Mouse (Mus musculus): Measurements from ENCODE around the gene Gstt3.
A peak's percentile ranks its signal among the peaks of the same experiment; 100 is the strongest.

Gene Gstt3

DNA sequence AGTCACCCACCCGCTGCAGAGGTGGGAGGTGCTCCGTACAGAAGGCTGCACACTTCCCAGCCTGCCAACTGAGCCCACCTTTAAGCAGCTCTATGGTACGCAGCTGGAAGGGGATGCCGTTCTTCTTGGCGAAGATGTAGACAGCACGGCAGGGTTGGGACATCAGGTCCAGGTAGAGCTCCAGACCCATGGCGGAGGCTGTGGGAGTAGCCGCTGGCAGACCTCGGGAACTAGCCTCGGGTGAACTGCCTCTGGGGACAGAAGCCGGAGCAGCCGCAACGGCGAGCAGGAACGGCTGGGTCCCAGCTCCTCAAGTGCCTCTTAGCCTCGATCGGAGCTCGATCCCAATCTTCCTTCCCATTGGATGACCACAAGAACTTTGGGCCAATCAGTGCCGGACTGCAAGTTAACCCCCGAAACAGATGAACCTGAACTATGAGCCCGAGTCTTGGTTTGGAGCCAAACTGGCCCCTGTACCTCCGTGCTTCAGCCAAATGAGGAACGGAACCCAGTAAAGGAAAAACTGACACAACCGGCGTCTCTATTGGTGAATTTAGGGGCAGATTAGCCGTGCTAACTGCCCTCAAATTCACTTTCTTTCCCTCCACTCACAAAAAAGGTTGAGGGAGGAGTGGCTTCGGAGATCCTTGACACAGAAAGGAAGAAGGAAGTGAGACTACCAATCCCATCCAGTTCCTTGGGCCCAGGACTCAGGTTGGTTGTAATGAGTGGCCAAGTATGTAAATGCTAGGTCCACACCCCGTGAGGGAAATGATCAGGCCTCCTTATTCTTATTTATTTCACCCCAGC lies at the start of gene Gstt3, which contains the start of gene Gm20441:
Gene Gstt3, minus strand, starts transcription at position 646 of the 810 bp plus-strand sequence.
Gene Gm20441, minus strand, starts transcription at position 186 of the 810 bp plus-strand sequence.
- peak; percentile 49 to 55 for DNase-seq

DNA sequence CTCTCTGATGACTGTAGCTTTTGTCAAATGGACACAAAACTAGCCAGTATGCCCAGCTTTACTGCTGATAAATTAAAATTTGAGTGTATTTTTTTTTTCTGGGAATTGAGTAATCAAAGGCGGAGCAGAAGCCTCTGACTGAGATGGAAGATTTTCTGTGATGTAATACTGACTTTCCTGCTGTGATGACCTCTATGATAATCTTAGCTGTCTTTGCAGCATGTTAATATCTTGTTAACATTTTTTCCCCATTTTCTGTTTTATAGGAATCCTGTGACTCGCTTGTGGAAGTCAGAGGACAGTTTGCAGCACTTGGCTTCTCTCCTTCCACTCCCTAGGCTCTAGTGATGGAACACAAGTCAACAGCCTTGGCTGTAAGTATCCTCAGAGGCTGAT lies 49.1 kb upstream of the Gstt3 start:
- no peak for DNase-seq

DNA sequence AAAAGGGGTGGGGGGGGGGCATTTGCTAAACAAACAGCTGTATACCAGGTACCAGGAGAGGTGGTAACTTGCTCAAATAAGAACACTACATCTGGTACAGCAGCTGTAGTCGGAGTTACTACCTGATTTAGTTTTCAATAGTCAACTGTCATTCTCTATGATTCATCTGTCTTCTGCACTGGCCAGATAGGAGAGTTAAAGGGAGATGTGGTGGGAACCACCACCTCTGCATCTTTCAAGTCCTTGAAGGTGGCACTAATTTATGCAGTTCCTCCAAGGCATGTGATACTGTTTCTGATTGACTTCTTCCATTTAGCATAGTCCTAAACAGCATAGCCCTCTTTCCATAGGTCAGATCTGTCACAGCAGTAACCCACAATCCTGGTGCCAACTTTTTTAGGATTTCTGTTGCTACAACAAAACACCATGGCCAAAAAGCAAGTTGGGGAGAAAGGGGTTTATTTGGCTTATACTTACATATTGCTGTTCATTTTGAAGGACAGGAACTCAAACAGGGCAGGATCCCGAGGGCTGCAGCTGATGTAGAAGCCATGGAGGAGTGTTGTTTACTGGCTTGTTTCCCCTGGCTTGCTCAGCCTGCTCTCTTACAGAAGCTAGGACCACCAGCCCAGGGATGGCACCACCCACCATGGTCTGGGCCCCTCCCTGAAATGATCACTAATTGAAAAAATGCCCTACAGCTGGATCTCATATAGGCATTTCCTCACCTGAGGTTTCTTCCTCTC lies 48.5 kb upstream of the Gstt3 start:
- DNase-seq, result no peak

DNA sequence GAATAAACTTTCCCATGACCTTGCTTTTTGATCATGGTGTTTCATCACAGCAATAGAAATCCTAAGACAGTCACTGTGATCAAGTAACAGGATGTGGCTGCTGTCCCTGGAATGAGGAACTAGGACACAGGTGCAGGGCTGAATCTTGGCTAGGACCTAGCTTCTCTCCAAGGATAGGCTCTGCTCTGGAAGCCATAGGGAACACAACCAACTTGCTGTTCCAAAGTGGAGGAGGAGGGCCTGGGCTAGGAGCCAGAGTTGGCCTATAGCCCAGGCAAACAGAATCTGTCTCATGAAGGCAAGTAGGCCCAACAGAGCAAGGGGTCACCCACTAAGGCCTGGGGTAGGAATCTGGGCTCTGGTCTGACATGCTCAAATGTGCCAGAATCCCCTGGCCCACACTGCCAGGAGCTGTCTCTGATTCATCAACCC lies 47.3 kb upstream of the Gstt3 start:
- peak; percentile 91 to 95 for DNase-seq

DNA sequence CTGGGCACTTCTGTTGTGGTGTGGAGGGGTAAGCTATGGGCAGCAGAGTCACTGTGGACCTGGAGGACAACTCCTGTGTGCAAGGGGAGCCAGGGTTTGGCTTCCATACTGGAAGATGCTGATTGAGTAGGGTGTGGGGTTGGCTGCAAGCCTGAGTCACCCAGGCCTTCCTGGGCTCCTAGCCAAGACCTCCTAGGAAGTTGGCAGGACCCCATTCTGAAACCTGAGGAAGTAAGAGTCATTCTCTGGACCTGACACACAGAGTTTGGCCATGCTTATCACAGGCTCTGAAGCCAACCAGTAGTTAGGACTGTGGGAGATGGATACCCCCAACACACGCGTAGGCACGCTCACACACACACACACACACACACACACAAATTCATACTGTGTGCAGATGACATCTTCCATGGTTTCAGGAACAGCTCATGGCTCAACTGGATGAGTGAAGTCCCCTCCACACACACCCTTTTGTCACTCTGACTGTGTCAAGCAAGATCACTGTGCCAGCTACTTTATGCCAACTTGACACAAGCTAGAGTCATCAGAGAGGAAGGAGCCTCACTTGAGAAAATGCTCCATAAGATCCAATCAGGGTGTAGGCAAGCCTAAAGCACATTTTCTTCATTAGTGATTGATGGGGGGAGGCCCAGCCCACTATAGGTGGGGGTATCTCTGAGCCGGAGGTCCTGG lies 46.6 kb upstream of the Gstt3 start:
- DNase-seq, result peak; percentile 83 to 88

DNA sequence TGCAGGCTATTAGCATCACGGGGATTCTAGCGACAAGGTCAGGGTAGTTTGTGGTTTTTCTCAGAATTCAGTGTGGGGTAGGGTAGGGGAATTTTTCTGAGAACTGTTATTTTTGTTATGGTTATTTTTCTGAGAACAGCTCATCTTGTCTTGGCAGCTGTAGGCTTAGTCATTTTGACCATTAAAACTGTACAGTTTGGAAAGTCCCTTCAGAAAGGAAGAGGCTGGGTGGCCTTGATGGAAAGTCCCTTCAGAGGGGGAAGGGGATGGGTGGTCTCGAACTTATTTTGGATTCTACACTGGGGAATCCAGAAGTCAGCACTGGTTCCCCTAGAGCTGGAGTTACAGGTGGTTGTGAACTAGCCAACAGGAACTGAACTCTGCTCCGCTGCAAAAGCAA lies 43.3 kb upstream of the Gstt3 start:
- DNase-seq, result no peak

DNA sequence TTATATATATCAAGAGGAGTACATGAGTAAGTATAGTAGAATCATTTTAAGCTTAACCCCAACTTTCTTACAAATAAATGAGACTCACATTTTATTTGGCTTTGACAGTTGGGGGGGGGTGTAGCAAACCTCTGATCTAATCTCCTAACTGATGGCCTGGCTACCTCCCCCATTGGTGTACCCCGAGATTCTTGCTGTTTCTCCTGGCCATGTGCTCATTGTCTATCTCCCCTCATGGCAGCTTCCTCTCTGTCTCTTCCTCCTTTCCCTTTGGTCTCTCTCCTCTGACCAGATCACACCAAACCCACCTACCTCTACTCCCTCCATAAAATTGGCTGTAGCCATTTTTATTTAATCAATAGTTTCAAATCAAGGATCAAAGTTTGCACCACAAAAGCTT lies 42.6 kb upstream of the Gstt3 start:
- DNase-seq, result no peak

DNA sequence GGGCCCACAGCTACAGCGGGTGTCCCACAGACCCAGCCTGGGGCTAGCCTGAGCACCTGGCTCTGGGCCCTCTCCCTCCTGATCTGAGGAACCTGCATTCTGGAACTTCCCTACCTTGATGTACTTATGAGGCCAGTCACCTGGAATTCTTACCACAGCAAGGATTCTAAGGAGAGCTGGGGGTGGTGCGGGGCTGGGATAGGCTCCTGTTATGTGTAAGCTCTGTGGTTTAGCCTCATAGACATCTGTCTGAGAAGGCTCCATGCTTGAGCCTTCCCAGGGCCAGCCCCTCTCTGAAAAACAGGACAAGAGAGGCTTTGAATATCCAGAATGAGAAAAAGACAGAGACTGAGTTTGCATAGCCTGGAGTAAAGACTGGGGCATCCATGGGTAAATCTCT lies 41.2 kb upstream of the Gstt3 start, which contains the start of gene Gstt4:
Gene Gstt4, minus strand, starts transcription at position 101 of the 400 bp plus-strand sequence.
- DNase-seq, result no peak

DNA sequence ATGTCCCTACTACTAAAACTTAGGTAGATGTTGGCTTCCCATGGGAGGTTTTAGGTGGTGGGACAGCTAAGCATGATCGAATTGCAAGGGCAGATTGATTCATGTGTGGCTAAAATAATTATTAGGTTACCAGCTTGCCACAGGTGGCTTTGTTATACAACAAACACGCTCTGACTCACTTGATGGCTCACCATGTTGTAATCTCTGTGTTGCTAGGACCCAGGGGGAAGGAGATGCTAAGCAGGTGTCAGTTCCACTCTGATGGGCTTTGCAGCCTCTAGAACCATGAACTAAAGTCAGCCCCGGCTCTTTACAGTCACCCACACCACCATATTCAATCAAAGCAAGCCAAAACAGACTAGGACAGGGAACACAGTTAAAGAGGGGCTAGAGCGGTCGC lies 38.7 kb upstream of the Gstt3 start:
- DNase-seq, result no peak

DNA sequence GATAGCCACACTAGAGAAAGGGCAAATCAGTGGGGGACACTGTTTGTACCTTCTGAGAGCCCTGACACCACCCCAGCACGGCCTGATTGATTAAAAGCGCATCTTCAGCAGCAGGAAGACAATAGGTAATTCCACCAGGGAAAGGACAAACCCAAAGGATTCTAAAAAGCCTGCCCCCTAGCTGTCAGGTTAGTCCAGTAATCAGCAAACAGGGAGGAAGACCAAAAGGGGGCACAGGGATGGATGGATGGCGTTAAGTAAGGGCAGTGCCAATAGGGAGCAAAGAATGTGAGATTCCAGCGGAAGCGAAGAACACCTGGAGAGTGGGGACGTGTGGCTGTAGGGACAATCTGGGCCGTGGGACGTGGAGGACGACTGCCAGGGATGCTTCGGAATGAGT lies 37.4 kb upstream of the Gstt3 start:
- no peak for DNase-seq

DNA sequence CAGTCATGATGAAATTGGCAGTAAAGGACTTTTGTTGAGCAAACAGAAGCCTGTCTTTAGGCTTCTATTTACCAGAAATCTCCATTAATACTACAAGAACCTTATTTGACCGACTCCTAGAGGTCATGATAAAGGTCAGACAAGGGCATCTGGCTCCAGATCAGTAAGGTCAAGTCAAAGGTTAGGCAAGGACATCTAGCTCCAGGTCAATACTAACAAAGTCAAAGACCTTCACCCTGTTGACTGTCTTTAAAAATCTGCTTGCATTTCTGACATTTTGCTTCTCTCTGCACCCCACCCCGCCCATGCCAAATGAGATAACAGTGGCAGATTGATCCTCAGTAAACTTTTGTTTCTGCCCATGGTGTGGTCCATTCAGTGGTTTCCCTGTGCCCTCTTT lies 23.0 kb upstream of the Gstt3 start:
- no peak for DNase-seq

DNA sequence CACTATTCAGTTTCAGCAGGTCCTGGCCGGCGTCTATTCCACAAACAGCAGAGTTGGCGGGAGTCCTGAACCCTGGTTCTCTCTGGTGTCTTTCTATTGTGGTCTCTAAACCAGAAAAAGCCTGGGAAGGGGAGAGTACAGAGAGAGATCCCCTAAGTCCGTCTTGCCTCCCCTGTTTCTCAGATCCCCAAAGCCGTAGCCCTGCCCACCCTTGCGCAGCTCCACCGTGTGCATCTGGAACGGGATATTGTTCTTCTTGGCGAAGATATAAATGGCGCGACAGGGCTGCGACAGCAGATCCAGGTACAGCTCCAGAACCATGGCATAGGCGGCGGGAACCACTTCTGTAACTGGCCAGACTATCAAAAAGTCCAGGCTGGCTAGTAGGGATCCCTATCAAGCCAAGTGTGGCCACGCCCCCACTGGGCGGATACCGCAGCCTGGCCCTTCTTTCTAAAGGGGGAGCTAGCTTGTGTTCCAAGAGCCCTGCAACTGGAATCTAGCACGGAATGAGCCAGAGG lies 17.0 kb upstream of the Gstt3 start, which contains the start of gene Gstt1:
Gene Gstt1, minus strand, starts transcription at position 409 of the 521 bp plus-strand sequence.
- DNase-seq, result peak; percentile 67 to 71

DNA sequence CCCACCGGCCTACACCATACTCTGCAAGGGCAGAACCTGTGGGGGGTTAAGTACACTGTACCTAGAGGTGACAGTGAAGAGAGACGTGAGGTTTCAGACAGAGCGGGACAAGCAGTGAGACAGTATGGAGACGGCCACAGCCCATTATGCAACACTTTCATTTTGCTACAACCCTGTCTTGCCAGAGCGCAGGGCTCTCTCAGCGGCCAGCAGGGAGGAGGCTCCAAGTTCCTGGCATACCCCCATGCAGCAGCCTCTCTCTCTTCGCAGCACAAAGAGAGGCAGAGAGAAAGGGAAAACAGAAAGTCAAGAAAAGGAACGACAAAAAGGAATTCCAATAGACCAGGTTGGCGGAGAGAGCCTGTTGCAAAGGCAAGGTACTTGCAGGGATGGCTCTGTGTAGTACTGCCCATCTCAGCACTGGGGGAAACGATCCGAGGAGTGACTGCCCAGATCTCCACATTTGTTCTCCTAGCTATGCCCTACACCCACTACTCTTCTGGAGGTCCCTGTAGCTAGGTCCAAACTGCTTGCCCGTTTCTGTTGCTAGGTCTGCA lies 16.5 kb upstream of the Gstt3 start:
- peak; percentile 70 to 71 for DNase-seq

DNA sequence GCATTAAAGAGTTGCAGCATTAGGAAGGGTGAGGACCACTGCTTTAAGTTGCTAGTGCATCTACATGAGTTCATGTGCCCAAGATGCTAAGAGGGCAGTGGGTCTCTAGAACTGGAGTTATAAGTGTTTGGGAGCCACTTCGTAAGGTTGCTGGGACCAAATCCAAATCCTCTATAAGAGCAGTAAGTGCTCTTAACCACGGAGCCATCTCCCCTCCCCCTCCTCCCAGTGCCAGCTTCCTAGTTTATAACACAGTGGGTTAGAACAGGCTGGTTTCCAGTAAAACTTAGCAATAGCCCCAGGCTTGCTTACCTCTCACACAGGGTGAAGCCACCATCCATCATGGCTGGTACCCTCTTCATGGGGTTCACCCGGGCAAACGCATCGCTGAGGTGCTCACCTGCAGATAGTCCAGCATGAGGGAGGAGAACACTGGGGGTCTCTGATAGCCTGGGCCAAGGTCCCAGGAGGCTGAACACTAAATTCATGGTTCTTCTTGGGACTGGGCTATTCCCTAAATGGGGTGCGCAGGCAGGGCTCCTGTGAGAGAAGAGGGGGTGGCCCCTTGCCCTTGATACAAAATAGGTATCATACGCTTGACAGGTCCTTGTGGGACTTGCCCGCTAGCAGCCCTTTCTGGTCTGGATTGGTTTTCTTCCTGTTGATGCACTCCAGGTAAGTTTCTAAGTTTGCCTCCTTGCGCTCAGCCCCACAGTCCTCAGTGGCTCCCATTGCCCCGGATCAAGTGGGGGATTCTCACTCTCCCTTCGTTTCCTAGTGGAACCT lies 15.7 kb upstream of the Gstt3 start:
- no peak for DNase-seq

DNA sequence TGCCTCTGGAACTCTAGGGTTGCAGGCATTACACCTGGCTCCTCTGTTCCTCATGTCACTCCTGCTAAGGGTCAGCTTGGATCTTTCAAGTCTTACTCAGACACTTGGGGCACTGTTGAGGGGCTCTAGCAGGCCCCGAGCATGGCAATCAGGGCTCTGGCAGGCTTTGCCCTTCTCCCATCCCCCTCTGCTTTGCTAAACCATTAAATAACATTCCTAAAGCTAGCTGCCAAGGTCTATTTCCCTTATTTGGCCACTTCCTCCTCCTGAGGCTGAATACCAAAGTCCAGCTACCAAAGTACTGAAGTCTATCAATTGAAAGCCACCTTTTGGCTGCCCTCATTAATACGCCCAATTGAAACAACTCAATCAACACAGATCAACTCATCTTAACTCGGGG lies 13.7 kb upstream of the Gstt3 start:
- no peak for DNase-seq

DNA sequence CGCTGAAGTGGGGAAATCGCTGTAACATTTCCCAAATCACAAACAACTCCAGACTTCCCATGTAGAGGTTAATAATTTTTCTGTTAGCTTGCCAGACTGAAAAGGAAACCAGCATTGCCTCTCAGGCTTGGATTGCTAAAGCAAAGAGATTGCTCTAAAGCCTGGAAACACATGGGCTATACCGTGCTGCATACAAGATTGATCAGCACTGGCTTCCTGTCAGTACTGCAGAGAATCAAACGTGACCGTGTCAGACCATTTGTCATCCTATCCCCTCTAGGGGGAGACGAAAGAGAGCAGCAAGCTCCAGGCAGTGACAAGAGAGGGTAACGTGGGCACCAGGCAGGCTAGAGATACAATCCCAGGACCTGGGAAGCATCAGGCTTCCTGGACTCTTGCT lies 9.6 kb upstream of the Gstt3 start:
- no peak for DNase-seq

DNA sequence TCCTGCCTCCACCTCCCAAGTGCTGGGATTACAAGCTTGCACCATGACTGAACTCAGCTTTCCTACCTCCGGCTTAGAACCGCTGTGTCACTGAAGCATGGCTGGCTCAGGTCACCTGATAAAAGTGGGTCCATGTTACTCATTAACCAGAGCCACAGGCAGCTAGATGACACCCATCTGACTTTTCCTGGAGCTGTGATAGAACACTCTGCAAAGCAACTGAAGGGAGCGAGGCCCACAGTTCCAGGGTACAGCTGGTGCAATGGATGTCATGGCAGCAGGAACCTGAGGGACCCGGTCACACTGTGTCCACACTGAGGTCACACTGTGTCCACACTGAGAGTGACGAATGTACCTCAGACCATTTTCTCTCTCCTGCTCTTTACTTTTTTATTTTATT lies 8.6 kb upstream of the Gstt3 start:
- no peak for DNase-seq

DNA sequence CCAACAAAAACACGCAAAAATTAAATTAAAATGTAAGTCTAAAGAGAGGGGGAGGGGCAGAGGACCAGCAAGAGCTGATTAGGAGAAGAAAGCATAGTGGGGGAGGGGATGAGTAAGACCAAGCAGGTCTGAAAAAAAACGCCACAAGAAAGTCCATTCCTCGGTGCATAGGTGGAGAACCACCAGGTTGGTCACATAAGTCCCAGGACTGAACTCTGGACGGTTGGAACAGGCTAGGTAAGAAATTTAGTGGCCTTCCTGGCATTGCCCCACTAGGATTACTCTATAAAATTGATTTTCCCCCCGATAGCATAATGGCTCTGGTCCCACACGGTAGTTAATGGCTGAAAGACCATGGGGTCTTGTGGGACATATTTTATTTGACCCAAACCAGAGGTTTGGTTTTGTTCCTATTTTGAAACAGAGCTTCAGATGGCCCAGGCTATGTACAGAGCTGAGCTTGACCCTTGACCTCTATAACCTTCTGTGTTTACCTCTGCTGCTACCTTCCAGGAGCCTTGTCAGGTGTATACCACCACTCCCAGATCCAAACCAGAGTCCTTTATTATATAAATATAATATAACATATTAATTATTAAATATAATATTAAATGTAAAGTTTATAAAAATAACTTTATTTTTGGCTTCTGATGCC lies 8.0 kb upstream of the Gstt3 start:
- DNase-seq, result no peak

DNA sequence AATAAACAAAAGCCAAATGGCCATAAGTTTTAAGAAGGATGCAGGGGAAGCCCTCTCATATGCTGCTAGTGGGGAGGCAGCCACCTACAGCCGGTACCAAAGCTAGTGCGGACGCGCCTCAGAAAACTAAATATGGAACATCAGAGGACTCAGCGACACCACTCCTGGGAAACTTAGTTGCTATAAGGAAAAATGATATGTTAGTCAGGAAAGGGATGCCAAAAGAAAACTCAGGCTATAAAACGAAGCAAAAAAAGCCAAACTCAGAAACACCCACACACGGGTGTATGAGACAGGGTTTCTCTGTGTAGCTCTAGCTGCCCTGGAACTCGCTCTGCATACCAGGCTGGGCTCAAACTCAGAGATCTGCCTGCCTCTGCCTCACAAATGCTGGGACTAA lies 7.1 kb upstream of the Gstt3 start:
- DNase-seq, result no peak

DNA sequence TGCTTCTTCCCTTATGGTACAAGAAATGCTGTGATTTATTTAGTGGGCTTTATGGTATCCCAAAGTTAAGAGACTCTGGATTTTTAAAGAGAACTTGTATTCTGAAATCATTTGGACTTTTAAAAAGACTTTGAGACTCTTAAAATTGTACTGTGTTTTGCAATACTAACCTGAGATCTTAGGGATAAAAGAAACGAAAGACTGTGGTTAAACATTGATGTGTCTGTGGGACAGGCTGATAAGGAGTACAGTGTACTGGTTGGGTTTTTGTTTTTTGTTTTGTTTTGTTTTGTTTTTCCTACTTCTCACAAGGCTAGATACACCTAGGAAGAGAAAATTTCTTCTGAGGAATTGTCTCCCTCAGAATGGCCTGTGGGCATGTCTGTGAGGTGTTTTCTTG lies 4.2 kb upstream of the Gstt3 start:
- no peak for DNase-seq

Measured in cerebellum, postnatal 10 days (tissue).